Mouse (Mus musculus) liver, embryonic 15.5 days (tissue): ENCODE results near the gene Ms4a4d. TPM values are rescaled to one million over a fixed set of nuclear protein-coding genes. Genes with fewer than 3 reads are reported as not detected.
"Not testable (repeated sequence)": the region's sequence is repeated elsewhere in the genome, so short reads cannot be mapped to it uniquely, and the experiment has no call there.

Source experiments
- ATAC-seq: fragments of 200-750 bp; cut with Nextera tagmentation; 2 replicates; pipeline ENCODE4 v1.8.0; 2017; ENCODE audit warnings: moderate number of reproducible peaks, mild to moderate bottlenecking, moderate library complexity; ENCODE audit not compliant: insufficient read depth
- H3K27ac ChIP-seq: fragments of 300-500 bp; sonication (generic); replicated peaks from 2 replicates; pipeline ENCODE4 v1.5.1; 2015; ENCODE audit warnings: mild to moderate bottlenecking, inconsistent platforms
- H3K27me3 ChIP-seq: fragments of 300-500 bp; sonication (generic); 2 replicates; pipeline ENCODE4 v1.6.1; 2015; ENCODE audit warnings: mild to moderate bottlenecking, inconsistent platforms
- H3K36me3 ChIP-seq: fragments of 300-500 bp; sonication (generic); replicated peaks from 2 replicates; pipeline ENCODE4 v1.6.1; 2015; ENCODE audit warnings: moderate library complexity, mild to moderate bottlenecking, inconsistent platforms
- H3K4me1 ChIP-seq: fragments of 300-500 bp; sonication (generic); replicated peaks from 2 replicates; pipeline ENCODE4 v1.6.1; 2015; ENCODE audit warnings: inconsistent platforms
- H3K4me2 ChIP-seq: fragments of 300-500 bp; sonication (generic); 2 replicates; pipeline ENCODE4 v1.6.1; 2015; ENCODE audit warnings: moderate library complexity, mild to moderate bottlenecking, inconsistent platforms
- H3K4me3 ChIP-seq: fragments of 300-500 bp; sonication (generic); replicated peaks from 2 replicates; pipeline ENCODE4 v1.5.1; 2015; ENCODE audit warnings: mild to moderate bottlenecking, inconsistent platforms
- H3K9ac ChIP-seq: fragments of 300-500 bp; sonication (generic); 2 replicates; pipeline ENCODE4 v1.6.1; 2015; ENCODE audit warnings: moderate library complexity, mild to moderate bottlenecking, inconsistent platforms
- H3K9me3 ChIP-seq: fragments of 300-500 bp; sonication (generic); replicated peaks from 2 replicates; pipeline ENCODE4 v1.6.1; 2016; ENCODE audit warnings: inconsistent platforms
- WGBS: fragments of 180-500 bp; shearing (Covaris S2); methylation state at CpG from one replicate; pipeline ENCODE4 v1.1.7; 2015; ENCODE audit warnings: mixed read lengths; ENCODE audit not compliant: insufficient replicate concordance; 5-methylcytosine and 5-hydroxymethylcytosine counted together
- polyA plus RNA-seq: library from polyadenylated mRNA; unstranded; fragments of >200 nt; fragmentation: Nextera tagmentation; extraction: Ambion mirVana; gene quantifications from 2 replicates; pipeline ENCODE4 v1.2.1, GENCODE M21; 2015

Gene Ms4a4d
- polyA plus RNA-seq, 1 experiment from 2014 or later = 0.24 TPM

DNA sequence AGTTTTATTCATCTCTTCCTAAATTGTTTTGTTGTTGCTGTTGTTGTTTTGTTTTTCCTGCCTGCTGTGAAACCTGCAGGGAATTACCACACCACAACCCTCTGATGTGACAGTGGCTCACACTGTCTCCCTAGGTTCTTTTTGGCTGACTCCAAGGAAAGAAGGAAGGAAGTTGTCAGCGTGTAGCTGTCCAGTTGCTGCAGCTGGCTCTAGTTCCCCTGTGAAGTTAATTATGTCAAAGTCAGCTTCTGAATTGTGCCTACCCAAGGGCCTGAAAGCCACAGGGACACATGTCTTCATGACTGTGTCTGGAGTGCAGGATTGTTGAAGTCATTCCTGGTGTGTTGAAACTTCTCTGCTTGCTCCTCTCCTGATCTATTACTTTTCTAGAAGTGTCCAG lies 19.2 kb upstream of the Ms4a4d start:
- not testable (repeated sequence) for H3K9me3 ChIP-seq, H3K4me3 ChIP-seq, H3K36me3 ChIP-seq, H3K27me3 ChIP-seq, H3K9ac ChIP-seq, H3K4me1 ChIP-seq, H3K4me2 ChIP-seq, H3K27ac ChIP-seq, ATAC-seq
- WGBS = 17% methylated on average over 1 of the region's 1 CpGs

DNA sequence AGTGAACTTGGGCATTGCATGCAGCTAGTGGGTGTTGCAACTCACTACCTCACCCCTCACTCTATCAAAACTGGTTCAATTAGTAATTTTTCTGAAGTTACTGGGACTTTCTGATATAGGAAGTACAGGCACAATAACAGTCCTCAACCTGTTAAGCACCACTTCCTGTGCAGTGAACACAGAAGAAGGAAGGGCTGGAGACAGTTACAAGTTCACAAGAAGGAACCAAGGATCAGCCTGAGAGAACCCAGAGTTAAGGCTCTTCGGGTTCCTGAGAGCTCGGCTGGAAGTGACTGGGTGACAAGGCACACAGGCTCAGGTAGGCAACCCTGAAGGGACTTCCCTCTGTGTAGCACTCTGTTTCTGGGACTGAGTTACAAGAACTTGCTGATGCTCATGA lies 18.2 kb upstream of the Ms4a4d start:
- H3K9ac ChIP-seq, H3K4me2 ChIP-seq, H3K9me3 ChIP-seq, ATAC-seq, H3K27me3 ChIP-seq, H3K4me1 ChIP-seq, H3K27ac ChIP-seq, H3K36me3 ChIP-seq: not testable (repeated sequence)
- 17% methylated on average over 2 of the region's 2 CpGs for WGBS
- H3K4me3 ChIP-seq = 0 out of 2 replicates have a peak overlapping the region, but pooled peaks have one; percentile 7

DNA sequence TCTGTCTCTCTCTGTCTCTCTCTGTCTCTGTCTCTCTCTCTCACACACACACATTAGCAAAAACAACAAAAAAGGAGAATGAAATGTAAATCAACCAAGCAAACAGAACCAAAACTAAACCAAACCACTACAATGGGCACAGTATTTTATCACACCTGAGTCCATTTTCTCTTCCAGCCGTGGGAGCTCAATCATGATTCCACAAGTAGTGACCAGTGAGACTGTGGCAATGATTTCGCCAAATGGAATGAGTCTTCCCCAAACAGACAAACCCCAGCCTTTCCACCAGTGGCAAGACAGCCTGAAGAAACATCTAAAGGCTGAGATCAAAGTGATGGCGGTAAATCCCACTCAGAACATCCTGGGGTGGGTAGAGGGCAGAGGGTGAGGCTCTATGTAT lies 16.5 kb upstream of the Ms4a4d start:
- Histone ChIP-seq H3K4me2 (no peak overlapping the region), H3K4me3 (no peak overlapping the region), H3K27me3 (no peaks in the 10 kb centered on the region), H3K4me1 (no peaks in the 10 kb centered on the region), H3K9me3 (no peaks in the 10 kb centered on the region), H3K36me3 (no peaks in the 10 kb centered on the region), H3K9ac (no peak overlapping the region), H3K27ac (no peak overlapping the region)
- no peak for ATAC-seq
- WGBS = 66% methylated on average over 3 of the region's 3 CpGs

DNA sequence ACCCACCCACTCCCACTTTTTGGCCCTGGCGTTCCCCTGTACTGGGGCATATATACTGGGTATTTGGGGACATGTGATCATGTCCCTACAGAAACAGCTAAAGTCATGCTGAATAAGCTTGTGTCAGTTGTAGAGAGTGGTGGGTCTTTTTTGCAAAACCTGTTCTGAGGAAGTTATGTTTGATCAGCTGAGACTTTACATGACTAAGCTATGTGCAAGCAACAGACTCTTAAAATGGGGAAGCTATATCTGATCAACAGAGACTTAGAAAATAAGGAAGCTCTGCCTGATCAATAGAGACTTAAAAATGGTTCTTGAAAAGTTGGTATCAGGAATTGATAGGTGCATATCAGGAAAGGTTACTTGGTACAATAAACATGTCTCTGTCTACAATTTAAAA lies 3.2 kb upstream of the Ms4a4d start:
- Histone ChIP-seq H3K4me2 (no peak overlapping the region), H3K9me3 (no peaks in the 10 kb centered on the region), H3K9ac (no peak overlapping the region), H3K4me1 (no peaks in the 10 kb centered on the region), H3K36me3 (no peaks in the 10 kb centered on the region), H3K27me3 (no peaks in the 10 kb centered on the region), H3K4me3 (no peak overlapping the region), H3K27ac (no peak overlapping the region)
- no peak for ATAC-seq
- 60% methylated on average over 1 of the region's 1 CpGs for WGBS

DNA sequence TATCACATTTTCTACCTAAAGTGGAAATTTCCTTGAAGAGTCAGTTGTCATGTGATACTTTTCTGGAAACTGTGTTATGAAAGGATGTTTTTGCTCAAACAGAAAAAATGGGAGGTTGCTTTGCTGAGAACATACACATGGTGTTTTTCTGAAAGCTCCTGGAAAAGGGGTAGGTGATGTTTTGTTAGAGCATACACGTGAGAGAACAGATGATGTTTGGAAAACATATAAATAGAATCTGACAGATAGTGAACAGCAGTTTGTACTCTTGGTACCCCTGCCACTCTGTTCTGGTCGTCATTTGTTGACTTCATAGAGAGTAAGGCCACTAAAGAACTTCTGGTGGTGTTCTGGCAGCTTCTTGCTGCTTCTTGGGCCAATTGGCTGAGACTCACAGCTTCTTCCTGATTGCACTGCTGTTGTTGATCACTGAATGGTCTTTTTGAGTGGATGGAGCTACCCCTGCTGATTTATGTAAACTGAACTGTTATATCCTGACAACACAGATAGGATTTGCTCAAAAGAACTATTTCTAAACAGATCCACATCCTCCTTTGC lies 2.6 kb upstream of the Ms4a4d start:
- no peak overlapping the region for H3K4me3 ChIP-seq
- H3K4me2 ChIP-seq = no peak overlapping the region
- no peaks in the 10 kb centered on the region for H3K9me3 ChIP-seq
- no peak overlapping the region for H3K27ac ChIP-seq
- WGBS = 42% methylated on average over 2 of the region's 2 CpGs
- no peak overlapping the region for H3K9ac ChIP-seq
- no peak for ATAC-seq
- H3K27me3 ChIP-seq = no peaks in the 10 kb centered on the region
- no peaks in the 10 kb centered on the region for H3K4me1 ChIP-seq
- no peaks in the 10 kb centered on the region for H3K36me3 ChIP-seq

DNA sequence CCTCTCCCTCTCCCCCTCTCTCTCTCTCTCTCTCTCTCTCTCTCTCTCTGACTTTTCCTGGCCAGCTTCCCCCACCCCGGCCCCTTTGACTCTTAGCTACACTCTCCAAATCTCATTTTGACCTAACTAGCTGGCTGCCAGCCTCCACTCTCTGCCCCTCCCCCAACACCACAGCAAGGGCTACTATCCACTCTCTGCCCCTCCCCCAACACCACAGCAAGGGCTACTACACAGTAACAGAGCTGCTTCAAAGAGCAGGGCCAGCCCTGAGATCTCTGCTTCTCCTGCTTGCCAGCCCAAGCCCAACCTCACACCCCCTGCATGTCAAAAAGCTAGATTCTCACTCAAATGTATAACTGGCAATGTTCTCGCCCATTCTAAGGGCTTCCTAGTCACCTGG lies 735 bp downstream of the Ms4a4d start:
- no peaks in the 10 kb centered on the region for H3K9me3 ChIP-seq
- ATAC-seq = no peak
- H3K4me1 ChIP-seq = no peaks in the 10 kb centered on the region
- no peak overlapping the region for H3K27ac ChIP-seq
- no peak overlapping the region for H3K9ac ChIP-seq
- H3K4me3 ChIP-seq = no peak overlapping the region
- H3K27me3 ChIP-seq = no peaks in the 10 kb centered on the region
- WGBS = 26% methylated on average over 2 of the region's 2 CpGs
- no peaks in the 10 kb centered on the region for H3K36me3 ChIP-seq
- no peak overlapping the region for H3K4me2 ChIP-seq

DNA sequence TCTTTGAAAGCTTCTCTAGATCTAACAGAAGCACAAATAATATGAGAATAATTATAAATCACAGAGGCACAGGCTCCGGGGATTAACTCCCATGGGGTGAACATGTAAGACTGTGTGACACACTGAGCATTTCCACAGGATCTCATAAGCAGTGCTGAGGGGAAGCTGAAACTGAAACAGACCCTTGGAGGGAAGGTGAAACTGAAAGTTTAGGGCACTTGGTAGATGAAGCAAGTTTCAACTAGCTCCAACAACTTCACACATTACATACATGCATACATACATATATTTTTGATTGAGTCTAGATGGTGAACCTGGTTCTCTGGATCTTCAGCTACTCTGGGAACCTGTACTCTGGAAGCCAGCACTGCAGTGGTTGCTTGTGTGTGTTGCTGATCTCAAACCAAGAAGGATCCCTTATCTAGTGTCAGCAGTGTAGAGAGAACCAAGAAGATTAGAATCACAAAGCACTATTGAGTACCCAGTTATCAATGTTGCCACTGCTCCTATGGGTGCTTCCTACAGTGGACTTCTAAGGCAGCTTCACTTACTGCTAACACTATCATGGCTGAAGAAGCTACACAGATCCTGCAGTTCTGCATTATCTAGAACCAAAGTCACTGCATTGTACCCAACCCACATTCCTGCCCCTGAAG lies 3.7 kb downstream of the Ms4a4d start:
- H3K36me3 ChIP-seq, H3K4me1 ChIP-seq, H3K4me3 ChIP-seq, H3K27ac ChIP-seq, H3K27me3 ChIP-seq, H3K9me3 ChIP-seq, H3K9ac ChIP-seq, H3K4me2 ChIP-seq, ATAC-seq: not testable (repeated sequence)
- 51% methylated on average over 1 of the region's 1 CpGs for WGBS

DNA sequence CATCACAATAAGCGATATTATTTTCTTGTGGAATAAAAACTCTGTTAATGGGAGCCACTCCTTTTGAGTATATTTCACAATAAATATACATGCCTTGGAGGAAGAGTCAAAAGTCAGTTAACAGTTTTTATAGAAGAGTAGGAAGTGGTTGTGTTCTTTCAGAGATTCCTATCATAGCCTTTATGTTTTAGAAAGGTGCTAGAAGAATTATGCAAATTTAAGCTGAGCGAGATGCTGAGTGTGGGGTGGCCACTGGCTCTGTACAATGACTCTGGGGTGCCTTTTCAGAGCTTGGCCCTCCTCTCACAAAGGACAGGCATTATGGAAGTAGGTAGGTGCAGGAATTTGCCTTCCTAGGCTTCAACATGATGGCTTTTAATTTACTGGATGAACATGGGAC lies 7.8 kb downstream of the Ms4a4d start:
- H3K27me3 ChIP-seq, H3K9me3 ChIP-seq, H3K4me2 ChIP-seq, H3K27ac ChIP-seq, H3K9ac ChIP-seq, H3K36me3 ChIP-seq, H3K4me3 ChIP-seq, ATAC-seq, H3K4me1 ChIP-seq: not testable (repeated sequence)
- WGBS = 64% methylated on average over 2 of the region's 2 CpGs

DNA sequence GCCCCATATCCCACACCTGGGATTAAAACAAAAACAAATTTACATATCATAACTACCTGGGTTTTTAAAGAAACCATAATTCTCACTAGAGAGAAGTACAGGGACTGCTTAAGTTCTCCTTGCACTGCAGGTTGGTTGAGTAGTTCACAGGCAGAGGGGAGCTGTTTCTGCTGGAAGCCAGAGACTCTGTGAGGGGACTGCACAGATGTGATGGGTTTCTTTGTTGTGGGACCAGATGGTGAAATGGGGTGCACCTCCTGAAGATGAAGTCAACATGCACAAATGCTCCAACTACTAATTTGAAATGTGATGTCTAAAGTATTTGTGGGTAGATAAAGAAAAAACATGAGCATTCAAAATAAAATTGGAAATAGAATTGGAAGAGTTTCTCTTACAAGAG lies 11.3 kb downstream of the Ms4a4d start:
- Histone ChIP-seq H3K9me3 (no peaks in the 10 kb centered on the region), H3K27ac (no peak overlapping the region), H3K9ac (no peak overlapping the region), H3K4me2 (no peak overlapping the region), H3K4me3 (no peak overlapping the region), H3K4me1 (no peaks in the 10 kb centered on the region), H3K36me3 (no peaks in the 10 kb centered on the region), H3K27me3 (no peaks in the 10 kb centered on the region)
- ATAC-seq = no peak

DNA sequence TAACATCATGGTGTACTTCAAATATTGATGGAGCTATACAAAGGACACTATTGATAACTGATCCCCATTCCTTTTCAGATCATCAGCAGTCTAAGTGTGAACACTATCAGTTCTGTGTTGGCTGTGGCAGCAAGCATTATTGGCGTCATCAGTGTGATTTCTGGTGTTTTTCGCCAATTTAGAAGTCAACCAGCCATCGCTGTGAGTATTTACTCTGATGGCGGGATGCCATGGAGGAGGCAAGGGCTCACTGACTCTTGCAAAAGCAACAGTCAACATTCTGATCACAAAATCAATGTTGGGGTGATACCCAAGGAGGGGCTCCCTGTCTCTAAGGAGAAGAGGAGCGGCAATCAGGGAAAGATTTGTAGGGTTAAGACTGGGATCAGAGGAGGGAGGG lies 18.1 kb downstream of the Ms4a4d start:
- ATAC-seq = no peak
- Histone ChIP-seq H3K4me1 (no peaks in the 10 kb centered on the region), H3K27me3 (no peaks in the 10 kb centered on the region), H3K4me2 (no peak overlapping the region), H3K4me3 (no peak overlapping the region), H3K9ac (no peak overlapping the region), H3K36me3 (no peaks in the 10 kb centered on the region), H3K27ac (no peak overlapping the region), H3K9me3 (no peaks in the 10 kb centered on the region)
- 59% methylated on average over 5 of the region's 5 CpGs for WGBS

DNA sequence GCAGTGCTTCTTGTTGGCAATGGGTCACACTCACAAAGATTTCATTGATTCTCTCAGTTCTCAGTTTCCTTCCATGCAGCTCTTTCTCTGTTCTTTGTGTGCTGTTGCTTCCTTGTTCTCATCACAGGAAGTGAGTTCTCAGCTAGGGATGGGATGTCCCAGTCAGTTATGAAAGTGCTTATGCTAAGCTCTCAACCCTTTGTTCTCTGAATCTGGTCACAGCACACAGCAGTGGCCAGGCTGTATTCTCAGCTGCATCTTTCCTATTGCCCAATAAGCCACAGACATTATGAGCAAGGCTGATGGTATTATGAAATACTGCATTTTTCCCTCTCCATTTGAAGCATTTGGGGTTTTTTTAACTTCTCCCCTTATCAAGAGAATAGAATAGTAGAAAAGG lies 23.0 kb downstream of the Ms4a4d start:
- ATAC-seq, H3K9me3 ChIP-seq, H3K27me3 ChIP-seq, H3K36me3 ChIP-seq, H3K4me1 ChIP-seq, H3K27ac ChIP-seq, H3K4me3 ChIP-seq, H3K9ac ChIP-seq, H3K4me2 ChIP-seq: not testable (repeated sequence)

DNA sequence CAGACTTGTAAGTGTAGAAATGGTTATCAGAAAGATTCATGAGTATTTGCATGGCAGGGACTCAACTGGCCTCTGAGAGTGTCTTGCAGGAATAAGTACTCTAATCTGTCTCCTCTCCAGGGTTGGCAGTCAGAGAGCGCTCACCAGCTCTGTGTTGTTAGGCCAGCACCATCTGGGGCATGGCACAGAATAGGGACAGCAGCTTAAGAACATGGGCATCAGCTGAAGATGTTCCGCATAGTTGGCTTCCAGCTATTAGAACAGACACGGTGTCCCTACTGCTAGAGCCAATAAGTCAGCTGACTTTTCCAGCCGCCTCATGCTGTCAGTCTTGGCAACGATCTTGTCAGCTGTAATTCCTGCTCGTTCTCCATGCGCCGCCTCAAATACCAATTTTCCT lies 38.4 kb downstream of the Ms4a4d start:
- H3K4me2 ChIP-seq = no peak overlapping the region
- 75% methylated on average over 8 of the region's 8 CpGs for WGBS

More for the DNA sequence above, 38.4 kb downstream of the Ms4a4d start:
- Histone ChIP-seq H3K4me3 (no peak overlapping the region), H3K27me3 (no peaks in the 10 kb centered on the region), H3K9ac (no peak overlapping the region), H3K27ac (no peak overlapping the region), H3K36me3 (no peaks in the 10 kb centered on the region), H3K4me1 (no peaks in the 10 kb centered on the region), H3K9me3 (no peaks in the 10 kb centered on the region)
- no peak for ATAC-seq
